Mouse (Mus musculus) fibroblast of lung, adult 2 months (primary cell): Measurements from ENCODE around the gene Cpsf6.
A peak's percentile ranks its signal among the peaks of the same experiment; 100 is the strongest.

Source experiments
- DNase-seq: peaks from one replicate; pipeline ENCODE4 v3.0.0-alpha.2; 2011; ENCODE audit warnings: low read depth

The Cpsf6 gene

DNA sequence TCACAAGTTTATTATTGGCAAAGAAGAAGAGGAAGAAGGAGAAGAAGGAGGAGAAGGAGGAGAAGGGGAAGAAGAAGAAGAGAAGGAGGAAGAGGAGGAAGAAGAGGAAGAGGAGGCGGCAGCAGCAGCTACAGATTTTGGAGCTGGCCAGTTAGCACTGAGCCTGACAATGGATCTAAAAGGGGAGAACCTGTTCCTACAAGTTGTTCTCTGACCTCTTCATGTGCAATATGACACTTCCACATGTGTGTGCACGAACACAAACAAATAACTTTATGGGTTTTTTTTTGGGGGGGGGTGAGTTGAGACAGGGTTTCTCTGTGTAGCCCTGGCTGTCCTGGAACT is 5.2 kb upstream of the Cpsf6 start:
- no peak for DNase-seq

DNA sequence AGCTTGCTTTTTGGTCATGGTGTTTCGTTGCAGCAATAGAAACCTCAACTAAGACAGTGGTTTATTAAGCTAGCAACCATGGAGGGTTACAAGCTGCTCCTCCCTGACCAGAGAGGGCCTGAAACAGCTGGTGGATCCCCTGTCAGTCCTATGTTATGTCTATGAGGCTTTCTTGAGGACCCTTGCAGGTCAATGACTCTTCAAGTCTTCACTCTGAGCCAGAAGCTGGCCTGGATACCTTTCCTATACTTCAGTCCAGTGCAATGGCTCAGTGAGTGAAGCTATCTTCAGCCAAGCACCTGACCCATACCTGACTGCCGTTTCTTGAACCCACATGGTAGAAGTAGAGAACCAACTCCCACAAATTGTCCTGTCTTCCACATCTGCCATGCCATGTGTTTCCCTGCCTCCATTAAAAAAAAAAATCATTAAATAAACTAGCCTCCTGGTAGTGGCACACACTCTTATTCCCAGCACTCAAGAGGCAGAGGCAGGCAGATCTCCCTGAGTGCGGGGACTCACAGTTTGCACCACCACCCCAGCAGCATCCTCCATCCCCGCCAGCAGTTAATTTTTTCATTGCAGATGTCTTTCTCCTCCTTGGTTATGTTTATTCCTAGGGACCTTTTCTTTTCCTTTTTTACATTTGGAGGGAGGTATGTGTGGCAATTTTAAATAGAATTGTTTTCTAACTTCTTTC is 4.7 kb upstream of the Cpsf6 start:
- no peak for DNase-seq

DNA sequence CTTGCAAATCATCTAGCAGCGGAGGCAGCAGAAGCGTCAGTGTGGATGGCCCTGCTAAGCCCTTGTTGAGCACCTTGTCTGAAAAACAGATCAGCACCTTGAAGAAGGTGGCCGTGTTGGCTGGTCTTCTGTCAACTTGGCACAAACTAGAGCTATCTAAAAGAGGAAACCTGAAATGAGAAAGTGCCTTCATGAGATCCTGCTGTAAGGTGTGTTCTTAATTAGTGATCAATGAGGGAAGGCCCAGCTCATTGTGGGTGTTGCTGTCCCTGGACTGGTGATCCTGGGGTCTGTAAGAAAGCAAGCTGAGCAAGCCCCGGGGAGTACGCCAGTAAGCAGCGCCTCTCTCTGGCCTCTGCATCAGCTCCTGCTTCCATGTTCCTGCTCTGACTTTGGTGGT is 4.1 kb upstream of the Cpsf6 start:
- no peak for DNase-seq

DNA sequence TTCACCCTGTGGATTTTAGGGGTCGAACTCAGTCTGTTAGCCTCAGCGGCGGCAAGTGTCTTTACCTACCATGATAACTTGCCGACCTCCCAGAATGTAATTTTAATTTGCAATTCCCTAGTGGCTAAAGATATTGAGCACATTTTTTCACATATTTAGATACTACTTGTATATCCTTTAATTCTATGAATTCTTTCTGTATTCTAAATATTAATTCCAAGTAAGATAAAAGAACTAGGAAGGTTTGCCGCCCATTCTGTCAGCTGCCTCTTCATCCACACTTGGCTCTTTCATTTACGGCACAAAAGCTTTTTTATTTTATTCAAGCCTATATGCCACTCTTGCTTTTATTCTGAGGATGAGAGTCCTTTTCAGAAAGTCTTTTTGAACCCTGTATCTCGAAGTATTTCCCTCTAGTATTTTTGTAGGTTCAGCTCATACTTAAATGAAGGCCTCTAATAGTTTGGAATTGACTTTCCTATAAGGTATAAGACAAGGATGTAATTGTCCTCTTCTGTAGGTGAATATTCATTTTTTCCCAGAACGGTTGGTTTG is 3.3 kb upstream of the Cpsf6 start:
- DNase-seq = no peak

DNA sequence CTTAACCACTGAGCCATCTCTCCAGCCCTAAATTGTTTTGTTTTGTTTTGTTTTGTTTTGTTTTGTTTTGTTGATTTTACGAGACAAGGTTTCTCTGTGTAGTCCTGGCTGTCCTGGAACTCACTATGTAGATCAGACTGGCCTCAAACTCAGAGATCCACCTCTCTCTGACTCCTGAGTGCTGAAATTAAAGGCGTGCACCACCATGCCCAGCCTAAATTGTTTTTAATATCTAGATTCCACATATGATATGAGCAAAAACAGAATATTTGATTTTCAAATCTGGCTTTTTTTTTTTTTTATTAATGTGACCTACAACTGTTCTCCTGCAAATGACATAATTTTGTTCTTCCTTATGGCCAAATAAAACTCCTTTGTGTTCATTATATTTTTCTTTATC is 2.3 kb upstream of the Cpsf6 start:
- no peak for DNase-seq

DNA sequence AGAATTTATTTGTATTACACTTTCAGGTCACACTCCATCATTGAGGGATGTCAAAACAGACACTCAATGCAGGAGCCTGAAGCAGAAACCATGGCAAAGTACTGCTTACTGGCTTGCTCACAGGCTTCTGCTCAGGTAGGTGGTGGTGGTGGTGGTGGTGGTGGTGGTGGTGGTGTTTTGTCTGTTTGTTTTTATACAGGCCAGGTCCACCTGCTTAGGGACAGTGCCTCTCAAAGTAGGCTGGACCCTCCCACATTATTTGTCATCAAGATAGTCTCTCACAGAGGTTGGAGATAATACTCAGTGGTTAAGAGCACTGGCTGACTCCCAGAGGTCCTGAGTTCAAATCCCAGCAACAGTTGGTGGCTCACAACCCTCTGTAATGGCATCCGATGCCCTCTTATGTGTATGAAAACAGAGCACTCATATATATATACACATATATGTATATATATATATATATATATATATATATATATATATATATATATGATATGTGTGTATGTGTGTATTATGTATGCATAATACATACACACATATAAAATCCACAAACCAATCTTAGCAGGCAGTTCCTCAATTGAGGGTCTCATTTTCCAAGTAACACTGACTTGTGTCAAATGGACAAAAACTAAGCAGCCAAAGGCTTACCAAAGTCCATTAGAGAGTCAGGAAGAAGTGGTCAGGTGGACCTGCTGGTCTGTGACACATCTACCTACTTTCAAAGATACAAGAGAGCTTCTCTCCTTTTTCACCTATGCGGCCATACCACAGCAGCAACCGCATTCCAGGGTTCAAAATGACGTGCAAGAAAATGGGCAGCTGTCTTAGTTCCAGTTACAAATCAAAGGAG is 1.1 kb upstream of the Cpsf6 start:
- DNase-seq = no peak

DNA sequence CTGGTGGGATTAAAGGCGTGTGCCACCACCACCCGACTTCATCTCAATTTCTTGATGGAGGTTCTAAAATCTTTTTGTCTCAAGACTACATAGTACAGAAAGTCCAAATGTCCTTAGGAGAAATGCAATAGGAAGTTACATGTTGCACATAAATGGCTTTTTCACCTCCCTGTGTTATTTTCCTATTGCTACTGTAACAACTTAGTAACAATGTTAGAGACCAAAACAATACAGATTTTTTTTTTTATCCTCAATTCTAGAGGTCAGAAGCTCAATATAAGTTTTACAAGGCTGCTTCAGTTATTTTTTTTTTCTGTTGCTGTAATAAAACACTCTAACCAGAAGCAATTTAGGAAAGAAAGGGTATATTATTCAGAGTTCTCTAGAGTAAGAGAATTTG is 374 bp downstream of the Cpsf6 start:
- no peak for DNase-seq

DNA sequence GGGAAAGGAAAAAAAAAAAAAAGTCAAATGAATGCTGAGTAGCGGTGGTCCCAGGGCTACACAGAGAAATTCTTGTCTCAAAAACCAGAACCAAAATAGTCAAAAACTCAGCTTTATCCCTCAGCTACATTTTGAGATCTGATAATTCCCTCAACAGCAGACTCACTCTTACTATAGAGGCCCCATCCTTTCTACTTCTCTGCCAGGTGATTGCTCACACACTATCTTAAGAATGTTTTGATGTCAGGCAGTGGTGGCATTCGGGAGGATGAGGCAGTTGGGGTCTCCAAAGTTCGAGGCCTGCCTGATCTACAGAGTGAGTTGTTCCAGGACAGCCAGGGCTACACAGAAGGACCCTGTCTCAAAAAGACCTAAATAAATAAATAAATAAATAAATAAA is 1.2 kb downstream of the Cpsf6 start:
- no peak for DNase-seq

DNA sequence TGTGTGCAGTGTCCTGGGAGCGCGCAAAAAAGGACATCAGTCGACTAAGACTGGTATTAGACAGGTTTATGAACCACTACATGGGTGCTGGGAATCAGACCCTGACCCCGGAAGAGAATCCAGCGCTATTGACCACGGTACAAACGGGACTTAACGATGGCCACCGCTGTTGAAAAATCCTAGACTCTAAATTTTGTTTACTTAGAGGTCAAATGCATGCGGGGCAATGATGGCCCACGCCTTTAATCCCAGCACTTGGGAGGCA is 1.6 kb downstream of the Cpsf6 start:
- no peak for DNase-seq

DNA sequence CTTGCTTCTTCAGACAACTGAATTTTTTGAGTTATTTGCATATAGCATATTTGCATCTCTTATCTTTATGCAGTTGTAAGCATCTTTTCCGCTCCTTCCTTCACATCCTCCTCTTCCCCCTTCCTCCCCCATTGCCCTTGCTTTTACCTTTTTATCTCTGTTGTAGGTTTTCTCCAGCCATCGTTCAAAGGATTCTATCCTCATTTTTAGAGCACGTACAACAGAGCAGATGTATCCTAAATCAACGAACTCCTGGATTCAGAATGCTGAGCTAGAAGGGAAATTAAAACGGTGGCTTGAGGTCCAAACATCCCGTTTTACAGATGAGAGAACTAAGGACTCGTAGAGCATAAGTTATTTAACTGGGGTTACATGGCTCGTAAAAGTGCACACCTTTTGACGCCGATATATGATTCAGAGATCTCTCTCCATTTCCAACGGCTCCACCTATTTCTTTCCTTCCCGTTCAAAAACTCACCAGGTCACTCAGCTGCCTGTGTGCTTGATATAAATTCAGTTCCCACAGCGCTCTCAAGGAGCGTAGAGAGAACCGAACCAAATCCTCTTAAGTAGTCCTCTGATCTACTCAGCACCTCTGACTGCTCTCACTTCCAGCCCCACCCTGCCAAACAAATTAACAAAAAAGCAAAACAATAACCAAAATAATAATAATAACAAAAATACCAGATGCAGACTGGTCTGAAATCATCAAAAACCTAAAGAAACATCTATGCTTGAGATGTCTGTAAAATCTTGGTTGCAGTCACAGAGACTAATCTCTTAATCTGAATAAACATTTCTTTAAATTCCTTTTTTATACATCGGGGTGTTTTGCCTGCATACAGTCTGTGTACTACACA is 2.2 kb downstream of the Cpsf6 start:
- DNase-seq = no peak

DNA sequence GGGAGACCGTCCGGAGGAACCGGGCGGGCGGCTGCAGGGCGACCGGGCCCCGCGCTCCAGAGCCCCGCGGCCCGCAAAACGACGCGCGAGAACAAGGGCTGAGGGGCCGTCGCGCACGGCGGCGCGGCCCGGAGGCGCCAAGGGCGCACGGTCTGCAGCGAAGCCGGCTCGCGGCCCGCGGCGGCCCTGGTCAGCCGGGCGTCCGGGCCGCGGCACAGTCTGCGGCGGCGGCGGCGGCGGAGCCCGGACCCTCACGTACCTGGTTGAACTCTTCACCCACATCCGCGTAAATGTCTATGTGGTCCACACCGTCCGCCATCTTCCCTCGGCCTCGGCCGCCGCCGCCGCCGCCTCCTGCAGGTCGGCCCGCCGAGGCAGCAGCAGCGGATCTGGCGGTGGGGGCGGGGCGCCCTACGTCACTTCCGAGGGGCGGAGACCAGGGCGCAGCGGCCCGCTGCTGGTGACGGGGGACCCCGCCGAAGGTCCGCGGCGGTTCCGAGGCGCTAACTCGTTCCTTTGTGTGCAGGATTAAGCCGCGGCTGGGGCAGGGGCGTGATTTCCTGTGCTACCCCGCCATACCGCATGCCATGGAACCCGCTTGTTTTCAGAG is 3.1 kb downstream of the Cpsf6 start:
- DNase-seq = peak; percentile 41

DNA sequence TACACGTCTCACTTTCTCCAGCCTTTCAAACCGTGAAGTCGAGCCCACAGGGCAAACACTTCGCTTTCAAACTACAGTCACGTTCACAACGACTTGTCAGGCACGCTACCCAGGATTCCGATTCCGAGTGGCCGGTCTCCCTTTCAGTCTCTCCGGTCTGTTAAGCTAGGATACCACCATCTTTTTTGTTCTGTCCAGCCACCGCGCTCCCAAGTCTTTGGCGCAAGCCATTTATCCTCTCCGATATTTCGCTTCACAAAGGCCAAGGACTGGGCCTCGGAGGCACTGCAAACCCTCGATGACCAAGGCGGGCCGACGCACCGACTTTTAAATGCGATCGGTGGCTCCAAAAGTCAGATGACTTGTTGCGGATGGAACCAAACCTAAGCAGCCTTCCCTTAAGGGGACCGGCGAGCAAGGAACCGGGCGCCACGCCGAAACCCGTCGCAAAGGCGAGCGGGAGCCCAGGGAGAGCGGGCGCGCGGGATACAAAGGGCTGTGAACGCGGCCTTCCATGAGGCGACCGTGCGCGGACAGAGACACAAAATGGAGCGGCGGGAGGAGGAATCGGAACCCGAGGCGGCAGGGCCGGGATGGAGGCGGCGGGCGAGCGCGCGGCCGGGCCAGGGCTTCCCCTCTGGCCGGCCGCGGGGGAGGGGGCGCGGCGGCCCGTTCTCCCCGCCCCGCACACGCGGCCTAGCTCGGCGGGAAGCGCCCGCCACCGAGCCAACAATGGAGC is 3.8 kb downstream of the Cpsf6 start:
- peak; percentile 12 for DNase-seq

DNA sequence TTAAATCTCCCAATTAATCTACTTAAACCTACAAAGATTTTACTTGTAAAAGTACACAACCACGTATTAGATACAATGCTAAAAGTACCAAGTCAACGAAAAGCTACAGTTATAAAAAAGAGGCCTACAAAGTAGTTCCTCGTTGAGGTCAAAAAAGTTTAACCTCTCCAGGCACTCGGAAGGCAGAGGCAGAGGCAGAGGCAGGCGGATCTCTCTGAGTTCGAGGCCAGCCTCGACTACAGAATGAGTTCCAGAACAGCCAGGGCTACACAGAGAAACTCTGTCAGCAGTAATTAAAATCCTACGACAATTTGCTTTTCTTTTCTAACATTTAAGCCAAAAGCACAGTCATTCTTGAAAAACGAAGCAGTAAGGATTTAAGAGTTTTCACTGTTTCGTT is 4.7 kb downstream of the Cpsf6 start:
- no peak for DNase-seq

DNA sequence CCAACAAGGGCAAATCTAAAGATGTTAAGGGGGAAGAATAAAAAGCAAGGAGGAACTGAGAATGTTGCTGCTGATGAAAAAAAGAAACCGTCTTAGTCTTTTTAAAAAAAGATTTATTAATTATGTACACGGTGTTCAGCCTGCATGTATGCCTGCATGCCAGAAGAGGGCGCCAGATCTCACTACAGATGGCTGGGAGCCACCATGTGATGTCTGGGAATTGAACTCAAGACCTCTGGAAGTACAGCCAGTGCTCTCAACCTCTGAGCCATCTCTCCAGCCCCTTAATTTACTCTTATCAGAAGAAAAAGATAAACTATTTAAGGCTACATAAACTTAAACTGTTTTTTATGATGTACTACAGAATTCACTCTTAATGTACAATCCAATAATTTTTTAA is 16.7 kb downstream of the Cpsf6 start:
- DNase-seq = no peak

DNA sequence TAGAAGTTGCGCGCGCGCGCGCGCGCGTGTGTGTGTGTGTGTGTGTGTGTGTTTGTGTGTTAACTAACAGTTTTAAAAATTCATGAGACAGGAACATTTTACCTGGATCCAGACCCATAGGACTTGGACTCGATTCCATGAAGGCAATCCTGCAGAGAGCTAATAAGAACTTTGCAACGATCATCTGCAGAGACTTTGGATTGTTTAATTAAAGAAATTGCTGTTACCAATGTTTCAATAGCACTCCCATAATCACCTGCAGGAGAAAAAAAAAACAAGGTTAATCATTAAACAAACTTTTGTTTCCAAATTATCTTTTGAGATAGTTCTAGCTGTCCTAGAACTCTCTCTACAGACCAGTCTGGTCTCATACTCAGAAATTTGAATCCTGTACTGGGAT is 20.9 kb downstream of the Cpsf6 start:
- DNase-seq = no peak

DNA sequence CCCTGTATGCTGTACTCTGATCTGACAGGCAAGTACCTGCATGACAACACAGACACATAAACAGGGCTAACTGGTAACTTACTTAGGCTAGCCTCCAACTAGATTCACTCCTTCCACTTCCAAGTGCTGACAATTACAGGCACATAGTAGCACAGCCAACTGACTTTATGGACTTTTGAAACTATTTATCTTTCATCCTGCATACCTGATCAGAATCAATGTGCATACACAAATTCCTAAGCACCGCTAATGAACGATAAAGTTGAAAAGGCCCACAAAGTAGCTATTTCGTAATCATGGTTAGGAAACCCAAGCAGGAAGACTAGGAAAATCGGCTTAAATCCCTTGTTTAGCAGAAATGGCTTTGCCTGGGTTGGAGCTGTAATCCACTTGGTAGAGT is 36.8 kb downstream of the Cpsf6 start:
- no peak for DNase-seq

DNA sequence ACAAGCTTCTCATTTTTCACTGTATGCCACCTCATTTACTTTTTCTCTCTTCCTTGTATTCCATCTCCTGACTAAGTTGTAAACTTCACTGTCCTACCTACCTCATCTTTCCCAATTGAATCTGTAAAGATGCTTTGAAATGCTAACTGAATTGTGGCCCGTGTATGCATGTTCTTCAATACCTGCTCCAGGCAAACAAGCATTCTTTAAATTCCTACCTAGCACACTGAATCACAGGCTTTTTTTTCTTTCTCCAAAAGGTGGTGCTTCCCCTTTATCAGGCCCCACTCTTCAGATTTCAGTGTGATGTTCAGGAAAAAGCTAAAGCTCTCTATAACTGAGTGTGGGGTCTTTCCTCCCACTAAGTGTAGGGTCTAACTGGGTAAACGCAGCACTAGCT is 37.4 kb downstream of the Cpsf6 start:
- DNase-seq = no peak

DNA sequence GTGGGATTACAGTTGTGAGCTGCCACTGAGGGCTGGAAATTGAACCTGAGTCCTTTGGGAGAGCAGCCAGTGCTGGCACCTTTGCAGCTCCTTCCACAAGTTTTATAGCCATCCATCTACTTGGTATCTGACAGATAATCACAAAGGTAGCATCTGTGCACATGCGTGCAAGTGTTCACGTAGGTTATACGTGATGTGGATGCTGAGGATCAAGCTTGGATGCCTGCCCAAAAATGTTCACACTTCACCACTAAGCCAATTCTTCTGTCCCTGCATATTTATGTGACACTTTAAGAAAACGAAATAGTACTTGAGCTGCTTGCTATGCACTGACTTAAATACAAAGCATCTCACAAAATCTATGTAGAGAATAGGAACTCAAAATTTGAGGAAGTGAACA is 38.8 kb downstream of the Cpsf6 start:
- no peak for DNase-seq

DNA sequence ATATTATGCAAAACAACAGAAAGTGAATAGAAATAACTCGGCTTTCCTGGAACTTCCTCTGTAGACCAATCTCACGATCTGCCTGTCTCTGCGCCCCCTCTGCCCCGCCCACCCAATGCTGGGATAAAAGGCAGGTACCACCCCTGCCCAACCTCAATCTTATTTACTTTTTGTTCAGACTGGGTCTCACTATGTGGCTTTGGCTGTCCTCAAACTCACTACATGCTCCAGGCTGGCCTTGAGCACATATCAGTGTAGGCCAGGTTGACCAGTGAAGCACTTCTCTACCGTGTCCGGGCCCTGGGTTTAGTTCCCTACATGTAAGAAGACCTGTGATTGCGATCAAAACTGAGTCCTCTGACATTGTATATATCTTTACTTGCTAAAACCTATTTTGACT is 40.6 kb downstream of the Cpsf6 start:
- DNase-seq = no peak

DNA sequence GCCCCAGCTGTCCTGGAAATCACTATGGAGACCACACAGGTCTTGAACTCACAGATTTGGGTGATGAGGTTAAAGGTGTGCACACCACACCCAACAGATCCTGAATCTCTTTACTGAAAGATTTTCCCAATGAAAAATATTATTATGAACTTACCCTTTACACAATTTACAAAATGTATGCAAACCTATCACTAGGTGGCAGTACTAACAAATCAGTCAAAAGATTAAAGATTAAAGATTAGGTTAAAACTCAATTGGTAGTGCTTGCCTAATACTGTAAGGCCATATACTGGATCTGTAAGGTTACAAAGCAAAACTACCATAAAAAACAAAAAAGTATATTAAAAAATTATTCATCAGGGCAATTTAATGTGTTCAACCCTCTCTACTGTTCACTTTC is 41.9 kb downstream of the Cpsf6 start:
- DNase-seq = no peak

DNA sequence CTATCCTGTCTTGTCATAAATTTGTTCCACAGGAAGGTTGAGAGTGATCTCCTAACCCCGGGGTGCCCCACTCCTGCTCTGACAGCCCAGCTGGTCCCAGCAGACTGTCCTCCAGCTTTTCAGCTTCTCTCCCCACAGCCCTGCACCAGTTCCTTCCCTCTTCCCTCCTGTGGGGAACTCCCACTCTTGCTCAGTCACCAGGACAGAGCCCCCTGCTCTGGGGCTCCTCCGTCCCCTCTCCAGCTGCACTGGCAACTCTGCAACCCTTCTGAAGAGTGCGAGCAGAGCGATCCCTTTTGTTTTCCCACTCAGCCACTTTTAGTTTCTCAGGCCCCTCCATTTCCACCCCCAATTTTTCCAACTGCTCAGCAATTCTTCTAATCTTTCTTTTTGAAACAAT is 44.2 kb downstream of the Cpsf6 start:
- DNase-seq = no peak

DNA sequence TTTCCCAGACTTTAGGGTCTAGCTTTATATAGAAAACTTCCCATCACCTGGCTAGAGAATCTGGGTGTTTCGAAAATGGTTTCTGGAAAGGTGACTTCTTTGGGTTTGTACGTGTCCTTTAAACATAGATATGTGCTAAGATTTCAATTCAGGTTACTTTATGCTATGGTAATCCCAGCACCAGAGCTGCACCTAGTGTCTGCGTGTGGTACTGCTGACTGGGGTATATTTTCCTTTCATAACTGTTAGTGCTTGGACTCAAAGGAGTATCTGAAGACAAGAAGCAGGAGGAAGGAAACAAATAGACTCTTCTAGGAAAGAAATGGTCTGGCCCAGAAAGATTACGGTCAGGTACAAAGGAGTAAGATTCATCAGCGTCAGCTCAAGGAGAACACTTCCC is 49.3 kb downstream of the Cpsf6 start:
- no peak for DNase-seq
